Mouse (Mus musculus) kidney, postnatal 14 days (tissue): ENCODE results near the gene Amd1.

Experiments used
- DNase-seq: peaks from one replicate; pipeline ENCODE4 v3.0.0; 2022; ENCODE audit warnings: mixed read lengths

Gene Amd1

GRCm38 (mm10) chr10:40302140-40302985 is at the start of gene Amd1:
Gene Amd1 (minus strand): TSS chr10:40302186.
- DNase-seq = peak; percentile 100

- no peak for DNase-seq
Observed at GRCm38 (mm10) chr10:40351156-40351555, 49.2 kb upstream of the Amd1 start.

- no peak for DNase-seq
Observed at GRCm38 (mm10) chr10:40350245-40350932, 48.4 kb upstream of the Amd1 start.

GRCm38 (mm10) chr10:40349631-40350177 is 47.7 kb upstream of the Amd1 start:
- DNase-seq = peak; percentile 68

GRCm38 (mm10) chr10:40348566-40349536 is 46.9 kb upstream of the Amd1 start:
- DNase-seq = peak; percentile 99

- no peak for DNase-seq
Observed at GRCm38 (mm10) chr10:40347461-40347954, 45.5 kb upstream of the Amd1 start.

GRCm38 (mm10) chr10:40346776-40347403 is 44.9 kb upstream of the Amd1 start:
- no peak for DNase-seq

- DNase-seq = no peak
Observed at GRCm38 (mm10) chr10:40342036-40342435, 40.0 kb upstream of the Amd1 start.

GRCm38 (mm10) chr10:40339351-40339964 is 37.5 kb upstream of the Amd1 start, which contains the start of gene Cdk19:
Gene Cdk19 (plus strand): TSS chr10:40339564.
- no peak for DNase-seq

GRCm38 (mm10) chr10:40332864-40333263 is 30.9 kb upstream of the Amd1 start:
- DNase-seq = no peak

- no peak for DNase-seq
Observed at GRCm38 (mm10) chr10:40330262-40330661, 28.3 kb upstream of the Amd1 start.

- no peak for DNase-seq
Observed at GRCm38 (mm10) chr10:40328004-40328551, 26.1 kb upstream of the Amd1 start.

- DNase-seq = no peak
Observed at GRCm38 (mm10) chr10:40320306-40320705, 18.3 kb upstream of the Amd1 start.

GRCm38 (mm10) chr10:40316841-40317585 is 15.0 kb upstream of the Amd1 start:
- DNase-seq = no peak

- no peak for DNase-seq
Observed at GRCm38 (mm10) chr10:40312781-40313180, 10.8 kb upstream of the Amd1 start.

- no peak for DNase-seq
Observed at GRCm38 (mm10) chr10:40309884-40310635, 8.1 kb upstream of the Amd1 start.

- DNase-seq = no peak
Observed at GRCm38 (mm10) chr10:40307826-40308583, 6.0 kb upstream of the Amd1 start.

- no peak for DNase-seq
Observed at GRCm38 (mm10) chr10:40305989-40306388, 4.0 kb upstream of the Amd1 start.
